Mouse (Mus musculus): ENCODE data around the gene Wipf3.

DNA sequence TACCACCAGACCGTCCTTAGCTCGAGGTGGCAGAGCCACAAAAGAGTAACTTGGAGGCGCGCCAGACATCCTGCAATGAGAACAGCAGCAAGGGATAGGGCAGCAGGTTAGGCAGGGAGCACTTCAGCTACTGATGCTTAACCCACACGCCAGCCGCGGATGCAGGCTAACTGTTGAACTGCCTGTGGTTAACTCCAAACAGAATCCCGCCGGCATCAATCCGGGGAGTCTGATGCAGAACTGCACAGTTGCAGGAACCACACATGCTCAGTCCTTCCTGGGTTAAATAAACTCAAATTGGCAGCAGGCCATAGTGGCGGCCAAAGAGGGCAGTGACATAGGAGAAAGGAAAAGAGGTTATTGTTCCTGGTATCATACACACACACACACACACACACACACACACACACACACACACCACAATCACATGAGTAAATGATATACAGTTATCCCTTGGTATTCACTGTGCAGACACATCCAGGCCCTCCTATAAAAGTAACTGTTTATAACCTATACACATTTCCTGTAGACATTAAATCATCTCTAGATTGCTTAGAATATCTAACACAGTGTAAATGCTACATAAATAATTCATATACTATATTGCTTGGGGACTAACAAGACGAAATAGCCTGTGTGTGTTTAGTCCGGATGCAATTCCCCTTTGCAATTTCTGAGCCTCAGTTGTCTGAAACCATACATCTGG is 119.1 kb downstream of the Wipf3 start:
- TF ChIP-seq POLR2A (IDR thresholded peaks at IDR 0.05; ENCODE audit: insufficient read length, low read depth) (no peak), USF1 (IDR thresholded peaks at IDR 0.05; ENCODE audit: low read depth) (no peak), TCF3 (IDR thresholded peaks at IDR 0.05; ENCODE audit: insufficient read length, low read depth) (no peak), TCF12 (IDR thresholded peaks at IDR 0.05; ENCODE audit: insufficient read depth, poor library complexity, severe bottlenecking) (no peak), MYOD1 (IDR thresholded peaks at IDR 0.05; ENCODE audit: control insufficient read depth in 1 of 3, insufficient read length in 2 of 3, low read depth in 2 of 3) (no peak)
